Mouse (Mus musculus) stomach, postnatal 0 days (tissue): ENCODE data around the gene Zfp786. TPM values are rescaled to one million over a fixed set of nuclear protein-coding genes. Genes with fewer than 3 reads are reported as not detected.

ENCODE experiments used
- ATAC-seq: fragments of 200-750 bp; cut with Nextera tagmentation; 2 replicates; pipeline ENCODE4 v1.8.0; 2017; ENCODE audit not compliant: low FRiP score, low TSS enrichment
- DNase-seq: peaks from one replicate; pipeline ENCODE4 v3.0.0-alpha.2; 2016; ENCODE audit warnings: low spot score
- H3K27ac ChIP-seq: fragments of 300-500 bp; sonication (generic); replicated peaks from 2 replicates; pipeline ENCODE4 v1.5.1; 2014; ENCODE audit warnings: mild to moderate bottlenecking, control low read depth
- H3K27me3 ChIP-seq: fragments of 300-500 bp; sonication (generic); 2 replicates; pipeline ENCODE4 v1.6.1; 2014; ENCODE audit warnings: low read length; ENCODE audit not compliant: control insufficient read depth, insufficient read depth
- H3K36me3 ChIP-seq: fragments of 300-500 bp; sonication (generic); 2 replicates; pipeline ENCODE4 v1.6.1; 2014; ENCODE audit warnings: low read length, mixed read lengths; ENCODE audit not compliant: control insufficient read depth, insufficient read depth
- H3K4me1 ChIP-seq: fragments of 300-500 bp; sonication (generic); replicated peaks from 2 replicates; pipeline ENCODE4 v1.6.1; 2014; ENCODE audit warnings: antibody characterized with exemption; ENCODE audit not compliant: control insufficient read depth, insufficient read depth
- H3K4me2 ChIP-seq: fragments of 300-500 bp; sonication (generic); replicated peaks from 2 replicates; pipeline ENCODE4 v1.6.1; 2014; ENCODE audit warnings: low read depth, mild to moderate bottlenecking, control low read depth, moderate library complexity
- H3K4me3 ChIP-seq: fragments of 300-500 bp; sonication (generic); 2 replicates; pipeline ENCODE4 v1.5.1; 2014; ENCODE audit warnings: low read depth, low read length, control low read depth
- H3K9ac ChIP-seq: fragments of 300-500 bp; sonication (generic); 2 replicates; pipeline ENCODE4 v1.6.1; 2014; ENCODE audit warnings: mild to moderate bottlenecking, low read length, control low read depth, mixed read lengths
- H3K9me3 ChIP-seq: fragments of 300-500 bp; sonication (generic); 2 replicates; pipeline ENCODE4 v1.6.1; 2016; ENCODE audit warnings: low read length; ENCODE audit not compliant: control insufficient read depth
- CTCF ChIP-seq: IDR thresholded peaks from 2 replicates; pipeline ENCODE4 v1.5.1; 2016; ENCODE audit warnings: antibody characterized with exemption, low read depth, mild to moderate bottlenecking, moderate library complexity
- EP300 ChIP-seq: optimal IDR thresholded peaks from 2 replicates; pipeline ENCODE3; 2016; ENCODE audit warnings: antibody characterized with exemption
- WGBS: fragments of 180-500 bp; shearing (Covaris S2); extraction: QIAGEN DNeasy Blood & Tissue Kit; methylation state at CpG from one replicate; pipeline ENCODE4 v1.1.7; 2014; 5-methylcytosine and 5-hydroxymethylcytosine counted together
- polyA plus RNA-seq: library from polyadenylated mRNA; unstranded; fragments of >200 nt; fragmentation: Nextera tagmentation; extraction: Ambion mirVana; gene quantifications from 2 replicates; pipeline ENCODE4 v1.2.1, GENCODE M21; 2015

Zfp786 gene
- polyA plus RNA-seq, 1 experiment from 2014 or later, result 1.1 TPM

- Histone ChIP-seq H3K4me3 (no peak overlapping the region), H3K27me3 (no peaks in the 10 kb centered on the region), H3K9ac (no peak overlapping the region), H3K9me3 (no peaks in the 10 kb centered on the region), H3K4me2 (no peak overlapping the region), H3K36me3 (peaks cover 9% of the 10 kb centered on the region), H3K4me1 (peaks cover 7% of the 10 kb centered on the region), H3K27ac (no peak overlapping the region)
- DNase-seq (no peak), ATAC-seq (no peak)
- whole genome bisulfite sequencing, result 69% methylated on average over 2 of the region's 2 CpGs
- peak; percentile 14; the same call in 1 of the 2 replicates for TF ChIP-seq CTCF
- TF ChIP-seq EP300, result no peak
Measured at GRCm38 (mm10) chr6:47810181-47810580, 20.5 kb downstream of the Zfp786 start.

- peaks cover 9% of the 10 kb centered on the region for H3K36me3 ChIP-seq
- no peak overlapping the region for H3K4me3 ChIP-seq
- no peak for TF ChIP-seq EP300
- TF ChIP-seq CTCF, result no peak
- H3K4me1 ChIP-seq, result peaks cover 7% of the 10 kb centered on the region
- 63% methylated on average over 4 of the region's 4 CpGs for WGBS
- no peak overlapping the region for H3K4me2 ChIP-seq
- no peaks in the 10 kb centered on the region for H3K9me3 ChIP-seq
- DNase-seq, result no peak
- H3K27me3 ChIP-seq, result no peaks in the 10 kb centered on the region
- no peak overlapping the region for H3K9ac ChIP-seq
- ATAC-seq, result no peak
- no peak overlapping the region; the same call in 1 of the 2 replicates for H3K27ac ChIP-seq
Measured at GRCm38 (mm10) chr6:47809053-47809452, 21.6 kb downstream of the Zfp786 start.

- Histone ChIP-seq H3K4me2 (no peak overlapping the region), H3K9me3 (no peaks in the 10 kb centered on the region), H3K27me3 (no peaks in the 10 kb centered on the region), H3K9ac (no peak overlapping the region), H3K4me1 (peaks cover 7% of the 10 kb centered on the region), H3K27ac (no peak overlapping the region), H3K4me3 (no peak overlapping the region), H3K36me3 (peaks cover 11% of the 10 kb centered on the region)
- DNase-seq (no peak), ATAC-seq (no peak)
- WGBS, result 86% methylated on average over 5 of the region's 5 CpGs
- no peak for TF ChIP-seq CTCF
- no peak for TF ChIP-seq EP300
Measured at GRCm38 (mm10) chr6:47808545-47808944, 22.1 kb downstream of the Zfp786 start.

GRCm38 (mm10) chr6:47807419-47807818, 23.2 kb downstream of the Zfp786 start:
- H3K9me3 ChIP-seq, result no peaks in the 10 kb centered on the region
- peaks cover 22% of the 10 kb centered on the region for H3K36me3 ChIP-seq
- ATAC-seq (no peak), DNase-seq (no peak)
- 76% methylated on average over 2 of the region's 2 CpGs for WGBS
- H3K27me3 ChIP-seq, result no peaks in the 10 kb centered on the region
- H3K9ac ChIP-seq, result no peak overlapping the region
- TF ChIP-seq EP300, result no peak
- TF ChIP-seq CTCF, result no peak
- H3K27ac ChIP-seq, result no peak overlapping the region
- peaks cover 7% of the 10 kb centered on the region for H3K4me1 ChIP-seq
- H3K4me3 ChIP-seq, result no peak overlapping the region
- H3K4me2 ChIP-seq, result no peak overlapping the region

- DNase-seq, result no peak
- no peak overlapping the region for H3K4me2 ChIP-seq
- no peak overlapping the region for H3K9ac ChIP-seq
- H3K27ac ChIP-seq, result no peak overlapping the region
- H3K4me1 ChIP-seq, result no peaks in the 10 kb centered on the region
- peaks cover 23% of the 10 kb centered on the region for H3K36me3 ChIP-seq
- H3K4me3 ChIP-seq, result no peak overlapping the region
- no peak for ATAC-seq
- WGBS, result 65% methylated on average over 2 of the region's 2 CpGs
- H3K9me3 ChIP-seq, result no peaks in the 10 kb centered on the region
- no peaks in the 10 kb centered on the region for H3K27me3 ChIP-seq
- TF ChIP-seq CTCF, result no peak
Measured at GRCm38 (mm10) chr6:47805520-47805919, 25.1 kb downstream of the Zfp786 start.

DNA sequence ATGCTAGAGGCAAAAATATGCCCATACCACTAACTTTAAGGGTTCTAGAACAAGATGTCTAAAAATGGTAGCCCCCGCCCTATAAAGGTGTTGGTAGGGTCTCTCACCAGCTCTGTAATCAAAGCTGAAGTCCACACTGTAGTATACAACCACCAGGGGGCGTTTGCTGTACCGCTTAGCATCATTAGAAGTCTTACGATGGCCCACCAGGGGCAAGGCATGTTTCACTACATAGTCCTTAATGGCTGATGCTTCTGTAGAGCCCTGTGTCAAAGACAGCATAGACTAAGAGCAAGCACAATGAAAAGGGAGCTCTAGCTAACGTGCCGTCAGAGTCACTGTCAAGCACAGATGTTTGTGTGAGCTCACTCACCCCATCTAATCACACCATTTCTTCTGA, 31.6 kb downstream of the Zfp786 start:
- peak; percentile 53 for ATAC-seq

More for the DNA sequence above, 31.6 kb downstream of the Zfp786 start:
- Histone ChIP-seq H3K9ac (no peak overlapping the region), H3K9me3 (no peaks in the 10 kb centered on the region), H3K4me2 (no peak overlapping the region), H3K4me3 (no peak overlapping the region), H3K4me1 (no peaks in the 10 kb centered on the region), H3K36me3 (peaks cover 34% of the 10 kb centered on the region), H3K27ac (no peak overlapping the region), H3K27me3 (no peaks in the 10 kb centered on the region)
- DNase-seq, result peak; percentile 46
- TF ChIP-seq EP300, result no peak
- peak; percentile 87 for TF ChIP-seq CTCF
- WGBS, result 44% methylated on average over 6 of the region's 6 CpGs
